Comparison of ENCODE assay signal across 1 mouse cellular context in the genomic region with DNA sequence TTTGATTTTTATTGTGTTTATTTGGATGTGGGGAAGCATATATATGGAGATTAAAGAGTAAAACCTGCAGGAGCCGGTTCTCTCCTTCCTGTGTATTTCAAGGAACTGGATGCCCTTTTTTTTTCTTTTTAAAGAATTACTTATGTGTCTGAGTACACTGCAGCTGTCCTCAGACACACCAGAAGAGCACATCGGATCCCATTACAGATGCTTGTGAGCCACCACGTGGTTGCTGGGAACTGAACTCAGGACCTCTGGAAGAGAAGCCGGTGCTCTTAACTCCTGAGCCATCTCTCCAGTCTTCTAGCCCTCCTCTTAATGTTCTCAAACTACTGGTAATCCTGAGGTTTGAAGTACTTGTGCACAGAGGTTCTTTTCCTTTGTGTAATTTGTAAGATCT.
A peak's percentile ranks its signal among the peaks of the same experiment; 100 is the strongest.
TF ChIP-seq lines count a peak whose summit lies in the region.

No protein-coding gene starts in this region.

TF ChIP-seq in myocyte, 11 proteins besides CTCF, POLR2A, EP300 and RAD21:
- no peak for TF ChIP-seq TCF3 (IDR thresholded peaks at IDR 0.05; ENCODE audit: insufficient read length, low read depth)
- TF ChIP-seq USF1 (IDR thresholded peaks at IDR 0.05; ENCODE audit: low read depth) = peak; percentile 77
- no peak for TF ChIP-seq SRF (IDR thresholded peaks at IDR 0.05; ENCODE audit: control insufficient read depth, insufficient read length, low read depth)
- no peak for TF ChIP-seq CEBPB (IDR thresholded peaks at IDR 0.05; ENCODE audit: insufficient read depth, poor library complexity, severe bottlenecking)
- TF ChIP-seq MAX (IDR thresholded peaks at IDR 0.05; ENCODE audit: low read depth) = no peak
- no peak for TF ChIP-seq E2F4 (IDR thresholded peaks at IDR 0.05; ENCODE audit: insufficient read depth)
- peak; percentile 16 to 48 (median 32) for TF ChIP-seq MYOD1 (IDR thresholded peaks at IDR 0.05; ENCODE audit: control insufficient read depth in 1 of 3, insufficient read length in 2 of 3, low read depth in 2 of 3)
- no peak for TF ChIP-seq POLR2AphosphoS2 (IDR thresholded peaks at IDR 0.05; ENCODE audit: insufficient read length, low read depth)
- no peak for TF ChIP-seq REST (IDR thresholded peaks at IDR 0.05; ENCODE audit: insufficient read depth, insufficient read length)
- TF ChIP-seq TCF12 (IDR thresholded peaks at IDR 0.05; ENCODE audit: insufficient read depth, poor library complexity, severe bottlenecking) = peak; percentile 4
- TF ChIP-seq MYOG (IDR thresholded peaks at IDR 0.05; ENCODE audit: control insufficient read depth in 1 of 3, insufficient read depth in 1 of 3, insufficient read length in 2 of 3, low read depth in 2 of 3) = peak in 1 of 3 experiments; percentile 72
